Mouse (Mus musculus) thymus, postnatal 25 days (tissue): Measurements from ENCODE around the gene BC030867.
A peak's percentile ranks its signal among the peaks of the same experiment; 100 is the strongest.

Source experiments
- DNase-seq: peaks from one replicate; pipeline ENCODE4 v3.0.0; 2022

The BC030867 gene

GRCm38 (mm10) chr11:102221954-102222351 is 26.7 kb upstream of the BC030867 start:
- DNase-seq, result no peak

- peak; percentile 89 for DNase-seq
These were observed 25.5 kb upstream of the BC030867 start for GRCm38 (mm10) chr11:102223166-102223565.

- DNase-seq, result no peak
These were observed 24.0 kb upstream of the BC030867 start for GRCm38 (mm10) chr11:102224686-102225085.

- no peak for DNase-seq
These were observed 23.5 kb upstream of the BC030867 start for GRCm38 (mm10) chr11:102225221-102225620.

- DNase-seq, result no peak
These were observed 22.4 kb upstream of the BC030867 start for GRCm38 (mm10) chr11:102226067-102226978.

- no peak for DNase-seq
These were observed 21.2 kb upstream of the BC030867 start for GRCm38 (mm10) chr11:102227270-102228190.

- DNase-seq, result no peak
These were observed 20.5 kb upstream of the BC030867 start for GRCm38 (mm10) chr11:102228191-102228545.

GRCm38 (mm10) chr11:102228646-102229268 is 19.9 kb upstream of the BC030867 start:
- DNase-seq, result no peak

GRCm38 (mm10) chr11:102229331-102229953 is 19.2 kb upstream of the BC030867 start:
- peak; percentile 35 for DNase-seq

GRCm38 (mm10) chr11:102230006-102230741 is 18.5 kb upstream of the BC030867 start, which contains the start of gene Hdac5:
TSS of gene Hdac5 (minus strand) at chr11:102230166.
- peak; percentile 97 for DNase-seq

- no peak for DNase-seq
These were observed 12.7 kb upstream of the BC030867 start for GRCm38 (mm10) chr11:102236022-102236421.

GRCm38 (mm10) chr11:102240636-102241035 is 8.0 kb upstream of the BC030867 start:
- no peak for DNase-seq

- DNase-seq, result no peak
These were observed 7.4 kb upstream of the BC030867 start for GRCm38 (mm10) chr11:102241246-102241645.

GRCm38 (mm10) chr11:102241874-102242273 is 6.8 kb upstream of the BC030867 start:
- DNase-seq, result no peak

GRCm38 (mm10) chr11:102244926-102245449 is 3.7 kb upstream of the BC030867 start:
- peak; percentile 25 for DNase-seq

- DNase-seq, result no peak
These were observed 3.0 kb upstream of the BC030867 start for GRCm38 (mm10) chr11:102245581-102246272.

GRCm38 (mm10) chr11:102246273-102246635 is 2.4 kb upstream of the BC030867 start:
- no peak for DNase-seq

- no peak for DNase-seq
These were observed 1.8 kb upstream of the BC030867 start for GRCm38 (mm10) chr11:102246871-102247270.

GRCm38 (mm10) chr11:102249351-102250090 is 839 bp downstream of the BC030867 start:
- no peak for DNase-seq

GRCm38 (mm10) chr11:102257514-102257913 is 8.8 kb downstream of the BC030867 start:
- DNase-seq, result peak; percentile 20
